ENCODE assay signal across 21 mouse cellular contexts in the genomic region with DNA sequence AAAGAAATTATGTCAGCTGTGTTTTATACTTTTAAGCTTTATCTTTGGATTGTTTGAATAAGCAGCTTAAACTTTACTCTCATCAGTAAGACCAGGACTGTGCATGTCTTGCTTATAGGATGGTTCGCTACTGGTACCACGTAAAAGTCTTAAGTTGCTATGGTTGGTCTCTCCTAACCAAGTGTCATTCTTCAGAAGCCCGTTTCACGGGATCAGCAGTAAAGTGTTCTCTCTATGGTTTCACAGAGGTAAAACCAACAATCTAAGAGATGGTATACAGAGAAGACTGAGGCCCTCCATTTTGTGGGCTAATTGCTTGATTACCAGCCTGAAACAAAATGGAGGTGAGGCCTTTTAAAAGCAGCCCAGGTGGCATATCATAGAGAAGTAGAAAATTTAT.
DNase-seq lines count a peak whose midpoint lies in the region; ATAC-seq lines count a peak whose summit lies in the region.
"Had no signal": no experiment of that assay in that cellular context is flagged by ENCODE, and none has a peak within 500 bp of the region (broad histone marks: within the 10 kb centered on the region; RNA-seq: fewer than 3 reads in every experiment).

No protein-coding gene starts in this region.

- no peak overlapping the region for H3K9ac ChIP-seq in neural tube, embryonic 12.5 days
- H3K9ac ChIP-seq in hindbrain, embryonic 12.5 days: no peak overlapping the region
- peak overlapping the region; percentile 44 for H3K9ac ChIP-seq in midbrain, embryonic 13.5 days (replicated peaks)
- H3K9ac ChIP-seq in neural tube, embryonic 15.5 days (replicated peaks): no peak overlapping the region
- H3K9ac ChIP-seq: embryonic facial prominence, embryonic 12.5 days had no signal

- H3K36me3 ChIP-seq in neural tube, embryonic 12.5 days: no peaks in the 10 kb centered on the region
- H3K36me3 ChIP-seq in hindbrain, embryonic 12.5 days: no peaks in the 10 kb centered on the region
- H3K36me3 ChIP-seq in midbrain, embryonic 13.5 days: no peaks in the 10 kb centered on the region
- no peaks in the 10 kb centered on the region for H3K36me3 ChIP-seq in neural tube, embryonic 15.5 days
- H3K36me3 ChIP-seq: embryonic facial prominence, embryonic 12.5 days; heart, embryonic 10.5 days had no signal

- H3K27ac ChIP-seq in neural tube, embryonic 12.5 days: peak overlapping the region; percentile 7; the same call in 1 of the 2 replicates
- peak overlapping the region; percentile 82 for H3K27ac ChIP-seq in hindbrain, embryonic 12.5 days
- H3K27ac ChIP-seq in midbrain, embryonic 13.5 days: peak overlapping the region; percentile 92
- peak overlapping the region; percentile 89 for H3K27ac ChIP-seq in neural tube, embryonic 15.5 days (replicated peaks)
- H3K27ac ChIP-seq: embryonic facial prominence, embryonic 12.5 days; heart, embryonic 10.5 days had no signal

- no peaks in the 10 kb centered on the region for H3K27me3 ChIP-seq in neural tube, embryonic 12.5 days (replicated peaks)
- H3K27me3 ChIP-seq in hindbrain, embryonic 12.5 days: no peaks in the 10 kb centered on the region
- H3K27me3 ChIP-seq in midbrain, embryonic 13.5 days: no peaks in the 10 kb centered on the region
- no peaks in the 10 kb centered on the region for H3K27me3 ChIP-seq in neural tube, embryonic 15.5 days (replicated peaks)
- H3K27me3 ChIP-seq: embryonic facial prominence, embryonic 12.5 days; megakaryocyte, embryonic 14.5 days had no signal

- no peak overlapping the region for H3K4me2 ChIP-seq in neural tube, embryonic 12.5 days (replicated peaks)
- 0 out of 2 replicates have a peak overlapping the region, but pooled peaks have one; percentile 17 for H3K4me2 ChIP-seq in hindbrain, embryonic 12.5 days (replicated peaks)
- H3K4me2 ChIP-seq in midbrain, embryonic 13.5 days (replicated peaks): peak overlapping the region; percentile 42
- H3K4me2 ChIP-seq in neural tube, embryonic 15.5 days: peak overlapping the region; percentile 41
- H3K4me2 ChIP-seq: embryonic facial prominence, embryonic 12.5 days; liver, embryonic 11.5 days had no signal

- 75% methylated on average over 4 of the region's 4 CpGs for whole genome bisulfite sequencing in neural tube, embryonic 12.5 days
- 78% methylated on average over 4 of the region's 4 CpGs for WGBS in hindbrain, embryonic 12.5 days
- 45% methylated on average over 4 of the region's 4 CpGs for WGBS in midbrain, embryonic 13.5 days
- WGBS in neural tube, embryonic 15.5 days: 47% methylated on average over 4 of the region's 4 CpGs

- DNase-seq in neural tube, embryonic 10.5 days (ENCODE audit: extremely low spot score, low spot score): no peak
- DNase-seq in layer of hippocampus, adult 18-20 months (ENCODE audit: low spot score in 2 of 2): no peak
- no peak for DNase-seq in spleen, postnatal 4 days (ENCODE audit: low spot score in 2 of 2)
- DNase-seq: cerebellum, adult 9-10 months; gastrocnemius, postnatal 25 days; kidney, adult 8-10 months; kidney, postnatal 25 days; layer of hippocampus, adult 9-11 months; lung, adult 18-20 months; lung, postnatal 14 days; thymus, postnatal 25 days had no signal

- H3K9me3 ChIP-seq in neural tube, embryonic 12.5 days: no peaks in the 10 kb centered on the region
- no peaks in the 10 kb centered on the region for H3K9me3 ChIP-seq in hindbrain, embryonic 12.5 days (replicated peaks)
- no peaks in the 10 kb centered on the region for H3K9me3 ChIP-seq in midbrain, embryonic 13.5 days
- no peaks in the 10 kb centered on the region for H3K9me3 ChIP-seq in neural tube, embryonic 15.5 days (replicated peaks)
- H3K9me3 ChIP-seq: embryonic facial prominence, embryonic 12.5 days; heart, embryonic 10.5 days; megakaryocyte, embryonic 14.5 days had no signal

- no peak overlapping the region for H3K4me3 ChIP-seq in neural tube, embryonic 12.5 days
- no peak overlapping the region for H3K4me3 ChIP-seq in hindbrain, embryonic 12.5 days
- 0 out of 2 replicates have a peak overlapping the region, but pooled peaks have one; percentile 11 for H3K4me3 ChIP-seq in midbrain, embryonic 13.5 days (replicated peaks)
- no peak overlapping the region for H3K4me3 ChIP-seq in neural tube, embryonic 15.5 days (replicated peaks)
- H3K4me3 ChIP-seq: embryonic facial prominence, embryonic 12.5 days; erythroblast, embryonic 14.5 days; heart, embryonic 10.5 days; megakaryocyte, embryonic 14.5 days; myocyte had no signal

- peak; percentile 8; the same call in 1 of the 2 replicates for ATAC-seq in neural tube, embryonic 12.5 days (ENCODE audit: low FRiP score, low read depth)
- no peak; the same call in 1 of the 2 replicates for ATAC-seq in hindbrain, embryonic 12.5 days (ENCODE audit: low FRiP score)
- ATAC-seq in midbrain, embryonic 13.5 days: peak; percentile 32
- ATAC-seq in neural tube, embryonic 15.5 days (ENCODE audit: low FRiP score): peak; percentile 19

- peaks cover 3% of the 10 kb centered on the region for H3K4me1 ChIP-seq in neural tube, embryonic 12.5 days
- H3K4me1 ChIP-seq in hindbrain, embryonic 12.5 days: peaks cover 19% of the 10 kb centered on the region
- peaks cover 74% of the 10 kb centered on the region for H3K4me1 ChIP-seq in midbrain, embryonic 13.5 days (replicated peaks)
- peaks cover 5% of the 10 kb centered on the region for H3K4me1 ChIP-seq in neural tube, embryonic 15.5 days
- H3K4me1 ChIP-seq: embryonic facial prominence, embryonic 12.5 days; heart, embryonic 10.5 days; megakaryocyte, embryonic 14.5 days had no signal

Comparison
In these comparisons a context has a peak if more than half of its experiments do, and no peak if none do; other contexts are left out.
1. H3K27ac ChIP-seq: peak in every context shown above with its lines; median percentile 92 in midbrain, embryonic 13.5 days; 89 in neural tube, embryonic 15.5 days; 82 in hindbrain, embryonic 12.5 days; 7 in neural tube, embryonic 12.5 days.